Mouse (Mus musculus): ENCODE measurements around the gene Drc3.

DNA sequence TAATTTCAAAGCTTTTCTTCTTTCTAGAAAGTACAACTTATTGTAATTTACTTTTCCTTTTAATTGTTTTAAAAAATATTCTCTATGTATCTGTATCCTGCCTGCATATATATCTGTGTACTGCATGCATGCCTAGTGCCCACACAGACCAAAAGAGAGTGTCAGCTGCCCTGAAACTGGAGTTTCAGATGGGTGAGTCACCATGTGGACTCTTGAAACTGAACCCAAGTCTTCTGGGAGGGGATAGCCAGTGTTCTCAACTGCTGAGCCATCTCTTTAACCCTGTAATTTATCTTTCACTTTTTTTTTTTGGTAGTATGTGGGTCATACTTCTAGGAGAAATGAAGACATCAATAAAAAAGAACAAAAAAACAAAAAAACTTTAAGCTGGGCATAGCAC, 29.4 kb upstream of the Drc3 start:
- TF ChIP-seq CTCF (IDR thresholded peaks at IDR 0.05; ENCODE audit: borderline replicate concordance, control insufficient read depth, extremely low read depth, insufficient read depth, low read length, poor library complexity) (no peak), POLR2A (IDR thresholded peaks at IDR 0.05; ENCODE audit: control insufficient read depth, extremely low read depth, insufficient read depth, low read length, poor library complexity) (no peak)
